Mouse (Mus musculus) heart, postnatal 0 days (tissue): ENCODE results near the gene Tmtc1.

Experiments
- CTCF ChIP-seq: IDR thresholded peaks from 2 replicates; pipeline ENCODE4 v1.5.1; 2016; ENCODE audit warnings: antibody characterized with exemption, control low read depth, low read depth
- EP300 ChIP-seq: IDR thresholded peaks from 2 replicates; pipeline ENCODE4 v1.6.1; 2016; ENCODE audit warnings: antibody characterized with exemption, low read depth

- TF ChIP-seq CTCF (no peak), EP300 (no peak)
Measured at GRCm38 (mm10) chr6:148467170-148467921, 23.2 kb upstream of the Tmtc1 start.
